Mouse (Mus musculus): ENCODE measurements around the gene Pnliprp2. TPM values are rescaled to one million over a fixed set of nuclear protein-coding genes. Genes with fewer than 3 reads are reported as not detected.

Gene Pnliprp2
- total RNA-seq, 2 experiments from 2014 or later: not detected

Other genes with a start within 250 kb of the Pnliprp2 start
- under 1 TPM in 1 of 2 experiments, not detected in 1; 0.35 TPM for gene Ccdc172, start 247.7 kb upstream of the Pnliprp2 start, total RNA-seq (2021)
- gene Pnlip, start 107.2 kb upstream of the Pnliprp2 start, total RNA-seq (2021): 1 to 10 TPM; 4.4 to 5.1 TPM
- not detected for gene Pnliprp1, start 30.8 kb upstream of the Pnliprp2 start, total RNA-seq (2021)
- gene 1700019N19Rik, start 34.7 kb downstream of the Pnliprp2 start, total RNA-seq (2021): not detected
- gene Eno4, start 183.7 kb downstream of the Pnliprp2 start, total RNA-seq (2021): 1 to 10 TPM; 1.6 to 1.8 TPM
- gene Hspa12a, start 183.9 kb downstream of the Pnliprp2 start, total RNA-seq (2021): 100 to 1,000 TPM; 224 to 233 TPM

Measured in left cerebral cortex, postnatal 14 days (tissue).